Mouse (Mus musculus) kidney, adult 18-20 months (tissue): ENCODE measurements around the gene Egfl8.

Experiments
- DNase-seq: peaks from one replicate; pipeline ENCODE4 v3.0.0; 2021

Egfl8 gene

DNA sequence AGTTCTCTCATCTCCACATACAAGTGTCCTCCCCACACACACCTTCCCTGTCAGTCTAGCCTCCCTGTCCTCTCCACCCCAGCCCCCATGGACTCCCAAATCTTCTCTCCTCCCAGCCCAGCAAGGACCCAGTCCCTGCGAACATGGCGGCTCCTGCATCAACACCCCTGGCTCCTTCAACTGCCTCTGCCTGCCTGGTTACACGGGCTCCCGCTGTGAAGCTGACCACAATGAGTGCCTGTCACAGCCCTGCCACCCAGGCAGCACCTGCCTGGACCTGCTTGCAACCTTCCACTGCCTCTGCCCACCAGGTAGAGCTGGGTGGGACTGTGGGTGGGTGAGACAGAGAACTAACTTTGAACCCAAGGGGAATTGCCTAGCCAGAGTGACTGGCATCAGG, 45.9 kb downstream of the Egfl8 start:
- no peak for DNase-seq

DNA sequence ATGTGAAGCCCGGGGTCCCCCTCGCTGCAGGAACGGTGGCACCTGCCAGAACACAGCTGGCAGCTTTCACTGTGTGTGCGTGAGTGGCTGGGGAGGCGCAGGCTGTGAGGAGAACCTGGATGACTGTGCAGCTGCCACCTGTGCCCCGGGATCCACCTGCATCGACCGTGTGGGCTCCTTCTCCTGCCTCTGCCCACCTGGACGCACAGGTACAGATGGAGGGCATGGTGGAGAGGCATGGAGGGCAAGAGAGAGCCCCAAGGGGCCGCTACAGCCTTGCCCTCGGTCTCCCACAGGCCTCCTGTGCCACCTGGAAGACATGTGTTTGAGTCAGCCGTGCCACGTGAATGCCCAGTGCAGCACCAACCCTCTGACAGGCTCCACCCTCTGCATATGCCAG, 47.4 kb downstream of the Egfl8 start:
- DNase-seq: no peak

DNA sequence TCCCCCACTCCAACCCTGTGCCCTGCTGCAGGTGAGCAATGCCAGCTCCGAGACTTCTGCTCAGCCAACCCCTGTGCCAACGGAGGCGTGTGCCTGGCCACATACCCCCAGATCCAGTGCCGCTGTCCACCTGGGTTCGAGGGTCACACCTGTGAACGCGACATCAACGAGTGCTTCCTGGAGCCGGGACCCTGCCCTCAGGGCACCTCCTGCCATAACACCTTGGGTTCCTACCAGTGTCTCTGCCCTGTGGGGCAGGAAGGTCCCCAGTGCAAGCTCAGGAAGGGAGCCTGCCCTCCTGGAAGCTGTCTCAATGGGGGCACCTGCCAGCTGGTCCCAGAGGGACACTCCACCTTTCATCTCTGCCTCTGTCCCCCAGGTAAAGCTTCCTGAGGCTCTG, 48.5 kb downstream of the Egfl8 start:
- DNase-seq: no peak

DNA sequence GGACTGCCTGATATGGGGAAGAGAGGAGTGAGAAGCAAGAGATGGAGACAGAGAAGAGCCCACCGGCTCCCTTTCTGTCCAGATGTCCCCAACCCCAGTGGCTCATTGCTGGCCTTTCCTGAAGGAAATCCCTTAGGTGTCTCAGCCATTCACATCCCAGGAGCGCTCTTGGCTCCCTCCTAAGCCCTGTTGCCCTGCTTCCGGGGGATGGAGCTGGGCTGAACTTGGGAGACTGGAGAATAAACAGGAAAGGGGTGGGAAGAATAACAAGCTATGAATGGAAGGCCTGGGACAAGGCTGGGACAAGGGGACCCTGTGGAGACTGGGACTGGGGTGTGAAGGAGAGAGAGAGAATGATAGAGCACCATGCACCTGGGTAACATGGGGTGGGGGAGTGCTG, 51.0 kb downstream of the Egfl8 start:
- peak; percentile 52 for DNase-seq

DNA sequence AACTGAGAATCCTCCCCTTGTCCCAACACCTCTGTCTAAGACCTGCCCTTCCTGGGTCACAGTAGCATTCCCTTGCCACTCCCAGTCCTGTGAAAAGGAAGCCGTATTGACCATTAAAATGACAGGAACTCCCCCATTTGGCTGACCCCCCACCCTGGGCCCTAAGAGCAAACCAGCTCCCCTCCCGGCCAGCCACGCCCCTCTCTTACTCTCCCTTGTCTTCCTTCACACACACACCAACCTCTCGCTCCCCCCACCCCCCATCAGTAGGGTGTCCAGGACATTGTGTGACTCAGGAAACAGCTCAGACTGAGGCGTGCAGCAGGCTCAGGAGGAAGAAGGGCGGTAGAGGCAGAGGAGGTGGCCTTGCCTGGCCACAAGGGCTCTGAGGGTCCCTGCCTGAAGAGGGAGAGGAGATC, 51.8 kb downstream of the Egfl8 start, which contains the start of gene Notch4:
Gene Notch4 (plus strand): TSS at position 266 of the 419 bp plus-strand sequence.
- peak; percentile 58 for DNase-seq

DNA sequence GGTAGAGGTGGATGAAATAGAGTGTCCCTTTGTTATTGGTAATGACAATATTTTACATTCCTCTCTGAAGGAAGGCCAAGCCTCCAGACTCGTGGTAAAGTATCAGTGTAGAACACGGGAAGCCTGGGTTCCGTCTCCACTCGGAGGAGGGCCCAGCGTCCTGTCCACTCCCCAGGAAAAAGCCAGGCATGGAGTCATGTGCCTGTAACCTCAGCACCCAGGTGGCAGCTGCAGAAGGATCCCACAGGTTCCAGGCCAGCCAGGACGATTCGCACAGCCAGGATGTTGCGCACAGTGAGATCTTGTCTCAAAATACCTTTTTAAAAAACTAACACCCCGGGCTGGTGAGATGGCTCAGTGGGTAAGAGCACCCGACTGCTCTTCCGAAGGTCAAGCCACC, 52.4 kb downstream of the Egfl8 start:
- DNase-seq: no peak
